Mouse (Mus musculus) olfactory bulb, adult 2 months (tissue): ENCODE measurements around the gene Pou2f2. TPM values are rescaled to one million over a fixed set of nuclear protein-coding genes. Genes with fewer than 3 reads are reported as not detected.
A peak's percentile ranks its signal among the peaks of the same experiment; 100 is the strongest.

Experiments
- H3K27ac ChIP-seq: fragments of 200-500 bp; 2 replicates; pipeline ENCODE4 v1.5.1; 2012; ENCODE audit warnings: low read depth, low read length; ENCODE audit not compliant: insufficient read depth
- H3K4me1 ChIP-seq: fragments of 200-500 bp; 2 replicates; pipeline ENCODE4 v1.6.1; 2012; ENCODE audit warnings: low read length; ENCODE audit not compliant: control insufficient read depth, insufficient read depth
- H3K4me3 ChIP-seq: fragments of 200-500 bp; 2 replicates; pipeline ENCODE4 v1.5.1; 2012; ENCODE audit warnings: mild to moderate bottlenecking, low read depth, low read length, moderate library complexity; ENCODE audit not compliant: insufficient read depth
- CTCF ChIP-seq: fragments of 200-500 bp; IDR thresholded peaks from 2 replicates; pipeline ENCODE4 v1.5.1; 2012; ENCODE audit warnings: low read depth, mild to moderate bottlenecking, low read length, moderate library complexity; ENCODE audit not compliant: insufficient read depth
- POLR2A ChIP-seq: fragments of 200-500 bp; IDR thresholded peaks from 2 replicates; pipeline ENCODE4 v1.6.1; 2012; ENCODE audit warnings: mild to moderate bottlenecking, low read depth, low read length, moderate library complexity; ENCODE audit not compliant: insufficient read depth
- WGBS: fragments of 180-500 bp; shearing (Covaris S2); methylation state at CpG from one replicate; pipeline ENCODE4 v1.1.7; 2018; 5-methylcytosine and 5-hydroxymethylcytosine counted together
- polyA plus RNA-seq: library from polyadenylated mRNA; stranded (reverse); fragments of >200 nt; gene quantifications from 2 replicates; pipeline ENCODE4 v1.2.4, GENCODE M21; 2012; ENCODE audit warnings: low replicate concordance; ENCODE audit not compliant: missing spikeins, insufficient read depth, insufficient read length

Gene Pou2f2
- polyA plus RNA-seq, 1 experiment: not detected

- no peak for TF ChIP-seq POLR2A
- no peak for TF ChIP-seq CTCF
- Histone ChIP-seq H3K4me1 (peaks cover 21% of the 10 kb centered on the region), H3K27ac (no peak overlapping the region), H3K4me3 (no peak overlapping the region)
- 79% methylated on average over 20 of the region's 25 CpGs for WGBS
Observed at GRCm38 (mm10) chr7:25120061-25120834, 59.3 kb downstream of the Pou2f2 start.

- Histone ChIP-seq H3K4me3 (no peak overlapping the region), H3K4me1 (peaks cover 6% of the 10 kb centered on the region; the same call in 1 of the 2 replicates), H3K27ac (no peak overlapping the region)
- 89% methylated on average over 16 of the region's 16 CpGs for WGBS
- TF ChIP-seq CTCF (no peak), POLR2A (no peak)
Observed at GRCm38 (mm10) chr7:25112956-25113603, 66.4 kb downstream of the Pou2f2 start.

GRCm38 (mm10) chr7:25112178-25112955 lies 67.2 kb downstream of the Pou2f2 start:
- no peak overlapping the region for H3K27ac ChIP-seq
- peaks cover 6% of the 10 kb centered on the region; the same call in 1 of the 2 replicates for H3K4me1 ChIP-seq
- TF ChIP-seq CTCF: no peak
- TF ChIP-seq POLR2A: no peak
- H3K4me3 ChIP-seq: no peak overlapping the region
- WGBS: 86% methylated on average over 17 of the region's 17 CpGs

- Histone ChIP-seq H3K4me3 (no peak overlapping the region), H3K27ac (no peak overlapping the region), H3K4me1 (peaks cover 12% of the 10 kb centered on the region; the same call in 1 of the 2 replicates)
- WGBS: 94% methylated on average over 9 of the region's 9 CpGs
- TF ChIP-seq CTCF (no peak), POLR2A (no peak)
Observed at GRCm38 (mm10) chr7:25110336-25110735, 69.2 kb downstream of the Pou2f2 start.

- 62% methylated on average over 12 of the region's 12 CpGs for WGBS
- TF ChIP-seq POLR2A (no peak), CTCF (no peak)
- Histone ChIP-seq H3K4me3 (no peak overlapping the region), H3K27ac (no peak overlapping the region), H3K4me1 (peaks cover 12% of the 10 kb centered on the region; the same call in 1 of the 2 replicates)
Observed at GRCm38 (mm10) chr7:25109355-25109754, 70.2 kb downstream of the Pou2f2 start.

GRCm38 (mm10) chr7:25106790-25107502 lies 72.6 kb downstream of the Pou2f2 start:
- TF ChIP-seq CTCF (no peak), POLR2A (no peak)
- peaks cover 12% of the 10 kb centered on the region; the same call in 1 of the 2 replicates for H3K4me1 ChIP-seq
- no peak overlapping the region for H3K27ac ChIP-seq
- 55% methylated on average over 17 of the region's 17 CpGs for WGBS
- no peak overlapping the region for H3K4me3 ChIP-seq

GRCm38 (mm10) chr7:25105411-25106160 lies 73.9 kb downstream of the Pou2f2 start:
- TF ChIP-seq POLR2A (no peak), CTCF (peak; percentile 95)
- 19% methylated on average over 17 of the region's 17 CpGs for WGBS
- no peak overlapping the region for H3K27ac ChIP-seq
- no peak overlapping the region for H3K4me3 ChIP-seq
- H3K4me1 ChIP-seq: peaks cover 12% of the 10 kb centered on the region; the same call in 1 of the 2 replicates

GRCm38 (mm10) chr7:25099581-25099980 lies 79.9 kb downstream of the Pou2f2 start:
- Histone ChIP-seq H3K4me3 (no peak overlapping the region), H3K27ac (peak overlapping the region; percentile 82), H3K4me1 (peaks cover 11% of the 10 kb centered on the region)
- WGBS: 51% methylated on average over 4 of the region's 4 CpGs
- TF ChIP-seq CTCF: no peak
- no peak for TF ChIP-seq POLR2A
